Mouse (Mus musculus): ENCODE measurements around the gene Gpr135. TPM values are rescaled to one million over a fixed set of nuclear protein-coding genes. Genes with fewer than 3 reads are reported as not detected.
A peak's percentile ranks its signal among the peaks of the same experiment; 100 is the strongest.

Gpr135 gene
- polyA plus RNA-seq, 1 experiment = not detected

- peak overlapping the region; percentile 91 for H3K27ac ChIP-seq (ENCODE audit: control insufficient read depth, insufficient read depth, low read depth, low read length, poor library complexity)
- TF ChIP-seq CTCF (IDR thresholded peaks at IDR 0.05; ENCODE audit: control insufficient read depth, insufficient read depth, low read length) (no peak), POLR2A (IDR thresholded peaks at IDR 0.05; ENCODE audit: borderline replicate concordance, control insufficient read depth, low read depth, low read length) (no peak)
- peak overlapping the region; percentile 97 for H3K4me3 ChIP-seq (replicated peaks; ENCODE audit: control insufficient read depth, low read depth, low read length)
- H3K4me1 ChIP-seq (ENCODE audit: control insufficient read depth, insufficient read depth, low read length) = no peaks in the 10 kb centered on the region; the same call in 1 of the 2 replicates
- 2% methylated on average over 18 of the region's 18 CpGs for WGBS
These were observed 15.4 kb upstream of the Gpr135 start for GRCm38 (mm10) chr12:72086166-72086825.

GRCm38 (mm10) chr12:72085329-72086165 lies 14.6 kb upstream of the Gpr135 start, which contains the start of the genes L3hypdh and Jkamp:
Gene L3hypdh (minus strand): TSS chr12:72085439.
Gene Jkamp (plus strand): TSS chr12:72085589.
- peak within 1 kb of the TSS; percentile 97 for H3K4me3 ChIP-seq (replicated peaks; ENCODE audit: control insufficient read depth, low read depth, low read length)
- TF ChIP-seq CTCF (IDR thresholded peaks at IDR 0.05; ENCODE audit: control insufficient read depth, insufficient read depth, low read length) (no peak), POLR2A (IDR thresholded peaks at IDR 0.05; ENCODE audit: borderline replicate concordance, control insufficient read depth, low read depth, low read length) (peak; percentile 36; the same call in 1 of the 2 replicates)
- peak within 1 kb of the TSS; percentile 91 for H3K27ac ChIP-seq (ENCODE audit: control insufficient read depth, insufficient read depth, low read depth, low read length, poor library complexity)
- H3K4me1 ChIP-seq (ENCODE audit: control insufficient read depth, insufficient read depth, low read length) = no peaks in the 10 kb centered on the region; the same call in 1 of the 2 replicates
- under 1% methylated on average over 60 of the region's 60 CpGs for WGBS

- peak overlapping the region; percentile 20; the same call in 1 of the 2 replicates for H3K27ac ChIP-seq (ENCODE audit: control insufficient read depth, insufficient read depth, low read depth, low read length, poor library complexity)
- under 1% methylated on average over 31 of the region's 31 CpGs for WGBS
- peak overlapping the region; percentile 77 for H3K4me3 ChIP-seq (replicated peaks; ENCODE audit: control insufficient read depth, low read depth, low read length)
- no peaks in the 10 kb centered on the region; the same call in 1 of the 2 replicates for H3K4me1 ChIP-seq (ENCODE audit: control insufficient read depth, insufficient read depth, low read length)
- no peak for TF ChIP-seq CTCF (IDR thresholded peaks at IDR 0.05; ENCODE audit: control insufficient read depth, insufficient read depth, low read length)
- TF ChIP-seq POLR2A (IDR thresholded peaks at IDR 0.05; ENCODE audit: borderline replicate concordance, control insufficient read depth, low read depth, low read length) = no peak
These were observed 14.1 kb upstream of the Gpr135 start for GRCm38 (mm10) chr12:72085024-72085328.

GRCm38 (mm10) chr12:72084261-72085023 lies 13.5 kb upstream of the Gpr135 start:
- peak overlapping the region; percentile 20; the same call in 1 of the 2 replicates for H3K27ac ChIP-seq (ENCODE audit: control insufficient read depth, insufficient read depth, low read depth, low read length, poor library complexity)
- peak overlapping the region; percentile 77 for H3K4me3 ChIP-seq (replicated peaks; ENCODE audit: control insufficient read depth, low read depth, low read length)
- H3K4me1 ChIP-seq (ENCODE audit: control insufficient read depth, insufficient read depth, low read length) = no peaks in the 10 kb centered on the region; the same call in 1 of the 2 replicates
- WGBS = 18% methylated on average over 46 of the region's 46 CpGs
- TF ChIP-seq POLR2A (IDR thresholded peaks at IDR 0.05; ENCODE audit: borderline replicate concordance, control insufficient read depth, low read depth, low read length) (no peak), CTCF (IDR thresholded peaks at IDR 0.05; ENCODE audit: control insufficient read depth, insufficient read depth, low read length) (no peak)

GRCm38 (mm10) chr12:72083265-72083664 lies 12.3 kb upstream of the Gpr135 start:
- WGBS = 72% methylated on average over 9 of the region's 9 CpGs
- TF ChIP-seq CTCF (IDR thresholded peaks at IDR 0.05; ENCODE audit: control insufficient read depth, insufficient read depth, low read length) (no peak), POLR2A (IDR thresholded peaks at IDR 0.05; ENCODE audit: borderline replicate concordance, control insufficient read depth, low read depth, low read length) (no peak)
- no peak overlapping the region for H3K27ac ChIP-seq (ENCODE audit: control insufficient read depth, insufficient read depth, low read depth, low read length, poor library complexity)
- no peak overlapping the region for H3K4me3 ChIP-seq (replicated peaks; ENCODE audit: control insufficient read depth, low read depth, low read length)
- no peaks in the 10 kb centered on the region; the same call in 1 of the 2 replicates for H3K4me1 ChIP-seq (ENCODE audit: control insufficient read depth, insufficient read depth, low read length)

GRCm38 (mm10) chr12:72082370-72082769 lies 11.4 kb upstream of the Gpr135 start:
- TF ChIP-seq CTCF (IDR thresholded peaks at IDR 0.05; ENCODE audit: control insufficient read depth, insufficient read depth, low read length) (no peak), POLR2A (IDR thresholded peaks at IDR 0.05; ENCODE audit: borderline replicate concordance, control insufficient read depth, low read depth, low read length) (no peak)
- Histone ChIP-seq H3K4me1 (ENCODE audit: control insufficient read depth, insufficient read depth, low read length) (no peaks in the 10 kb centered on the region; the same call in 1 of the 2 replicates), H3K27ac (ENCODE audit: control insufficient read depth, insufficient read depth, low read depth, low read length, poor library complexity) (no peak overlapping the region), H3K4me3 (replicated peaks; ENCODE audit: control insufficient read depth, low read depth, low read length) (no peak overlapping the region)
- 32% methylated on average over 18 of the region's 18 CpGs for WGBS

- Histone ChIP-seq H3K4me3 (replicated peaks; ENCODE audit: control insufficient read depth, low read depth, low read length) (no peak overlapping the region), H3K27ac (ENCODE audit: control insufficient read depth, insufficient read depth, low read depth, low read length, poor library complexity) (no peak overlapping the region), H3K4me1 (ENCODE audit: control insufficient read depth, insufficient read depth, low read length) (no peaks in the 10 kb centered on the region; the same call in 1 of the 2 replicates)
- 29% methylated on average over 3 of the region's 3 CpGs for WGBS
- no peak for TF ChIP-seq POLR2A (IDR thresholded peaks at IDR 0.05; ENCODE audit: borderline replicate concordance, control insufficient read depth, low read depth, low read length)
- TF ChIP-seq CTCF (IDR thresholded peaks at IDR 0.05; ENCODE audit: control insufficient read depth, insufficient read depth, low read length) = no peak
These were observed 11.0 kb upstream of the Gpr135 start for GRCm38 (mm10) chr12:72081961-72082360.

Measured in bone marrow, adult 2 months (tissue).